Mouse (Mus musculus): ENCODE measurements around the gene Fbxl15. TPM values are rescaled to one million over a fixed set of nuclear protein-coding genes. Genes with fewer than 3 reads are reported as not detected.
A peak's percentile ranks its signal among the peaks of the same experiment; 100 is the strongest.

The Fbxl15 gene
- total and polyA plus RNA-seq, 2 experiments: 6.2 to 15.1 TPM

DNA sequence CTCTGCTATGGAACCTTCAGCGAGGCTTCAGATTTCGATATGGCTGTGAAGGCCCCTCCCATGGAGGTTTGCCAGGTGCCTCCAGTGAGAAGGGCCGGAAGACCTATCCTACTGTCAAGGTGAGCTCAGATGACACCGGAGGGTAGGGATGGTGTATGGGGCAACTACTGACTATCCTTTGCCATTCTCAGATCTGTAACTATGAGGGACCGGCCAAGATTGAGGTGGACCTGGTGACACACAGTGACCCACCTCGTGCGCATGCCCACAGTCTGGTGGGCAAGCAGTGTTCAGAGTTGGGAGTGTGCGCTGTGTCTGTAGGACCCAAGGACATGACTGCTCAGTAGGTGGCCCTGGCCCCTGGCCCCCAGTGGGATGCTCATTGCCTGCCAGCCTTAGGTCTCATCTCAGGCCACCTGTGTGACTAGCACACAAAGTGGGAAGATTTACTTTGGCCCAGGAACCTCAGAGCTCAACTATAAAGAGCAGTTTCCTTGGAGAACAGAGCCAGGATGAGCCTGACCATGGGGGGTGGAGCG is 21.2 kb upstream of the Fbxl15 start:
- DNase-seq (ENCODE audit: extremely low read depth, low read depth, low spot score): no peak
- Histone ChIP-seq H3K27me3 (ENCODE audit: control insufficient read depth, insufficient read depth, low read length) (no peaks in the 10 kb centered on the region), H3K4me3 (ENCODE audit: insufficient read depth, low read depth, low read length) (no peak overlapping the region), H3K9ac (ENCODE audit: low read depth, low read length) (no peak overlapping the region), H3K4me1 (ENCODE audit: control insufficient read depth, insufficient read depth, low read length) (0 out of 2 replicates have a peak, but pooled peaks cover 3% of the 10 kb centered on the region), H3K27ac (replicated peaks; ENCODE audit: insufficient read depth, low read depth, low read length) (no peak overlapping the region), H3K36me3 (ENCODE audit: control insufficient read depth, insufficient read depth, low read length) (no peaks in the 10 kb centered on the region; the same call in 1 of the 2 replicates), H3K79me2 (ENCODE audit: control insufficient read depth, insufficient read depth, low read length) (no peaks in the 10 kb centered on the region)
- TF ChIP-seq CTCF (IDR thresholded peaks at IDR 0.05; ENCODE audit: low read depth, low read length) (no peak), POLR2A (IDR thresholded peaks at IDR 0.05; ENCODE audit: extremely low read depth, insufficient read depth, low read length) (no peak)
- WGBS: 94% methylated on average over 9 of the region's 9 CpGs

DNA sequence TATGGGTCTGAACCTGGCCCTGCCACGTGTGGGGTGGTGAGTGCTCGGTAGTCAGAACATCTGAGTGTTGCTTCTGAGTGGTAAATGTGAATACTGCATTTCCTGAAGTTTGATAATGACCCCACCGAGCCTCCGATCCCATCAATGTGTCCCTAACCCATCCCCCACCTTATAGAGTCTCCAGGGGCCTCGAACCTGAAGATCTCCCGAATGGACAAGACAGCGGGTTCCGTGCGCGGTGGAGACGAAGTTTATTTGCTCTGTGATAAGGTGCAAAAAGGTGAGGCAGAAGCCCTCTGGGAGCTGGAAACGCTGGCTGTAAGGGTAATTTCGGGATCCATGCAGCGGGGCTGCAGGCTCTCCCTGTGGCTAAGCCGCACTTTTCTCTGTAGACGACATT is 20.2 kb upstream of the Fbxl15 start:
- H3K27me3 ChIP-seq (ENCODE audit: control insufficient read depth, insufficient read depth, low read length): no peaks in the 10 kb centered on the region
- no peaks in the 10 kb centered on the region; the same call in 1 of the 2 replicates for H3K36me3 ChIP-seq (ENCODE audit: control insufficient read depth, insufficient read depth, low read length)
- H3K27ac ChIP-seq (replicated peaks; ENCODE audit: insufficient read depth, low read depth, low read length): no peak overlapping the region
- H3K79me2 ChIP-seq (ENCODE audit: control insufficient read depth, insufficient read depth, low read length): no peaks in the 10 kb centered on the region
- TF ChIP-seq POLR2A (IDR thresholded peaks at IDR 0.05; ENCODE audit: extremely low read depth, insufficient read depth, low read length): no peak
- TF ChIP-seq CTCF (IDR thresholded peaks at IDR 0.05; ENCODE audit: low read depth, low read length): no peak
- DNase-seq (ENCODE audit: extremely low read depth, low read depth, low spot score): no peak
- no peak overlapping the region for H3K9ac ChIP-seq (ENCODE audit: low read depth, low read length)
- WGBS: 96% methylated on average over 16 of the region's 16 CpGs
- no peak overlapping the region for H3K4me3 ChIP-seq (ENCODE audit: insufficient read depth, low read depth, low read length)
- 0 out of 2 replicates have a peak, but pooled peaks cover 3% of the 10 kb centered on the region for H3K4me1 ChIP-seq (ENCODE audit: control insufficient read depth, insufficient read depth, low read length)

DNA sequence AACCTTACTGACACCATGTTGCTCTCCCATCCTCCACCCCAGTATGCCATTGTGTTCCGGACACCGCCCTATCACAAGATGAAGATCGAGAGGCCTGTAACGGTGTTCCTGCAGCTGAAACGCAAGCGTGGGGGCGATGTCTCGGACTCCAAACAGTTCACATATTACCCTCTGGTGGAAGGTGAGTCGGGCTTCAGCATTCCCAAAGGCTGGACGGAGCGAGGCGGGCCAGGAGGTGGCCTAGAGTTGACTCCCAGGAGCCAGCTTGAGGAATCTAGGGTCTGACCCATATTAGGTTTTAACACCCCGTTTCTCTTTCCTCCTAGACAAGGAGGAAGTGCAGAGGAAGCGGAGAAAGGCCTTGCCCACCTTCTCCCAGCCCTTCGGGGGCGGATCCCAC is 19.7 kb upstream of the Fbxl15 start:
- no peak for DNase-seq (ENCODE audit: extremely low read depth, low read depth, low spot score)
- Histone ChIP-seq H3K79me2 (ENCODE audit: control insufficient read depth, insufficient read depth, low read length) (no peaks in the 10 kb centered on the region), H3K9ac (ENCODE audit: low read depth, low read length) (no peak overlapping the region), H3K27me3 (ENCODE audit: control insufficient read depth, insufficient read depth, low read length) (no peaks in the 10 kb centered on the region), H3K4me3 (ENCODE audit: insufficient read depth, low read depth, low read length) (no peak overlapping the region), H3K27ac (replicated peaks; ENCODE audit: insufficient read depth, low read depth, low read length) (no peak overlapping the region), H3K36me3 (ENCODE audit: control insufficient read depth, insufficient read depth, low read length) (no peaks in the 10 kb centered on the region; the same call in 1 of the 2 replicates), H3K4me1 (ENCODE audit: control insufficient read depth, insufficient read depth, low read length) (0 out of 2 replicates have a peak, but pooled peaks cover 3% of the 10 kb centered on the region)
- TF ChIP-seq POLR2A (IDR thresholded peaks at IDR 0.05; ENCODE audit: extremely low read depth, insufficient read depth, low read length) (no peak), CTCF (IDR thresholded peaks at IDR 0.05; ENCODE audit: low read depth, low read length) (no peak)
- WGBS: 92% methylated on average over 16 of the region's 16 CpGs

DNA sequence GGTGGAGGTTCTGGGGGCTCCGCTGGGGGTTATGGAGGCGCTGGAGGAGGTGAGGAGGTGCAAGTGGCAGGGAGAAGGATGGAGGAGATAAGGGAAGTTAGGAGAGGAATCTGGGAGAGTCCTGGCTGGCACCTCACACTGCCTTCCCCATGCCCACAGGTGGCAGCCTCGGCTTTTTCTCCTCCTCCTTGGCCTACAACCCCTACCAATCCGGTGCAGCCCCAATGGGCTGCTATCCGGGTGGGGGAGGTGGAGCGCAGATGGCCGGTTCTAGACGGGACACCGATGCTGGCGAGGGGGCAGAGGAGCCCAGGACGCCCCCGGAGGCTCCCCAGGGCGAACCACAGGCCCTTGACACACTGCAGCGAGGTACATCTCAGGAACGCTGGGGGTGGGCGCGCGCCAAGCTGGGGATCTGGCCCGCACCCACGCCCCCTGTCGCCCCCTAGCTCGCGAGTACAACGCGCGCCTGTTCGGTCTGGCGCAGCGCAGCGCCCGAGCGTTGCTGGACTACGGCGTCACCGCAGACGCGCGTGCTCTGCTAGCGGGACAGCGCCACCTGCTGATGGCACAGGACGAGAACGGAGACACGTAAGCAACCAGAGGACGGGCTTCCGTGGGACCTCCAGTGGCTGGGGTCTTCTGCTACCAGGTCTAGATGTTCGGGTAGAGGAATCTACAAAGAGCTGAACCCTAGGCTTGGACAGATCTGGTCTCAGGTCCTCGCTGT is 19.1 kb upstream of the Fbxl15 start:
- DNase-seq (ENCODE audit: extremely low read depth, low read depth, low spot score): peak; percentile 48
- 12% methylated on average over 47 of the region's 47 CpGs for WGBS
- Histone ChIP-seq H3K9ac (ENCODE audit: low read depth, low read length) (peak overlapping the region; percentile 57), H3K79me2 (ENCODE audit: control insufficient read depth, insufficient read depth, low read length) (no peaks in the 10 kb centered on the region), H3K27me3 (ENCODE audit: control insufficient read depth, insufficient read depth, low read length) (no peaks in the 10 kb centered on the region), H3K36me3 (ENCODE audit: control insufficient read depth, insufficient read depth, low read length) (no peaks in the 10 kb centered on the region; the same call in 1 of the 2 replicates), H3K27ac (replicated peaks; ENCODE audit: insufficient read depth, low read depth, low read length) (no peak overlapping the region), H3K4me1 (ENCODE audit: control insufficient read depth, insufficient read depth, low read length) (0 out of 2 replicates have a peak, but pooled peaks cover 3% of the 10 kb centered on the region), H3K4me3 (ENCODE audit: insufficient read depth, low read depth, low read length) (no peak overlapping the region; the same call in 1 of the 2 replicates)
- TF ChIP-seq POLR2A (IDR thresholded peaks at IDR 0.05; ENCODE audit: extremely low read depth, insufficient read depth, low read length) (no peak), CTCF (IDR thresholded peaks at IDR 0.05; ENCODE audit: low read depth, low read length) (peak; percentile 95)

DNA sequence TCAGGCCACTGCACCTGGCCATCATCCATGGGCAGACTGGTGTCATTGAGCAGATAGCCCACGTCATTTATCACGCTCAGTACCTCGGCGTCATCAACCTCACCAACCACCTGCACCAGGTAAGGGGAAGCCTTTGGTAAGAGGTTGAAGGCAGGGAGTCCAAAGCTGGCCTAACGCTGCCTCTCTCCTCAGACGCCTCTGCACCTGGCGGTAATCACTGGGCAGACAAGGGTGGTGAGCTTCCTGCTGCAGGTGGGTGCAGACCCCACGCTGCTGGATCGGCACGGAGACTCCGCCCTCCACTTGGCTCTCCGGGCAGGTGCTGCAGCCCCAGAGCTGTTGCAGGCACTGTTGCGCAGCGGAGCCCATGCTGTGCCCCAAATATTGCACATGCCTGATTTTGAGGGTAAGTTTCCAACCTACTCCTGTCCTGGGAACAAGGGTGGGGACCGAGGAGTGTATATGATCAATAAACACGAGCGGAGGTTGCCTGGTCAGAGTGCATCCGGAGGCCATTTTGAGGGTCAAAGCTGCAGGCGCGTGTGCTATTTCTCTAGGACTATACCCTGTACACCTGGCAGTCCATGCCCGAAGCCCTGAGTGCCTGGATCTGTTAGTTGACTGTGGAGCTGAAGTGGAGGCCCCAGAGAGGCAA is 18.2 kb upstream of the Fbxl15 start:
- Histone ChIP-seq H3K79me2 (ENCODE audit: control insufficient read depth, insufficient read depth, low read length) (no peaks in the 10 kb centered on the region), H3K4me1 (ENCODE audit: control insufficient read depth, insufficient read depth, low read length) (0 out of 2 replicates have a peak, but pooled peaks cover 3% of the 10 kb centered on the region), H3K4me3 (ENCODE audit: insufficient read depth, low read depth, low read length) (no peak overlapping the region), H3K27me3 (ENCODE audit: control insufficient read depth, insufficient read depth, low read length) (peaks cover 7% of the 10 kb centered on the region), H3K36me3 (ENCODE audit: control insufficient read depth, insufficient read depth, low read length) (no peaks in the 10 kb centered on the region; the same call in 1 of the 2 replicates), H3K27ac (replicated peaks; ENCODE audit: insufficient read depth, low read depth, low read length) (no peak overlapping the region), H3K9ac (ENCODE audit: low read depth, low read length) (no peak overlapping the region)
- WGBS: 87% methylated on average over 21 of the region's 21 CpGs
- no peak for DNase-seq (ENCODE audit: extremely low read depth, low read depth, low spot score)
- no peak for TF ChIP-seq POLR2A (IDR thresholded peaks at IDR 0.05; ENCODE audit: extremely low read depth, insufficient read depth, low read length)
- no peak for TF ChIP-seq CTCF (IDR thresholded peaks at IDR 0.05; ENCODE audit: low read depth, low read length)

All from liver, adult 2 months (tissue).